Mouse (Mus musculus) kidney, embryonic 16.5 days (tissue): ENCODE measurements around the gene Shisal2a. TPM values are rescaled to one million over a fixed set of nuclear protein-coding genes. Genes with fewer than 3 reads are reported as not detected.
"Not testable (repeated sequence)": the region's sequence is repeated elsewhere in the genome, so short reads cannot be mapped to it uniquely, and the experiment has no call there.

ENCODE experiments used
- ATAC-seq: fragments of 200-750 bp; cut with Nextera tagmentation; 2 replicates; pipeline ENCODE4 v1.8.0; 2017; ENCODE audit warnings: moderate TSS enrichment; ENCODE audit not compliant: low FRiP score, low TSS enrichment
- H3K27ac ChIP-seq: fragments of 300-500 bp; sonication (generic); 2 replicates; pipeline ENCODE4 v1.5.1; 2014; ENCODE audit warnings: low read length
- H3K27me3 ChIP-seq: fragments of 300-500 bp; sonication (generic); 2 replicates; pipeline ENCODE4 v1.6.1; 2014; ENCODE audit warnings: low read length, control low read depth, mixed read lengths; ENCODE audit not compliant: insufficient read depth
- H3K36me3 ChIP-seq: fragments of 300-500 bp; sonication (generic); 2 replicates; pipeline ENCODE4 v1.6.1; 2014; ENCODE audit warnings: low read length, control low read depth, mixed read lengths; ENCODE audit not compliant: insufficient read depth
- H3K4me1 ChIP-seq: fragments of 300-500 bp; sonication (generic); 2 replicates; pipeline ENCODE4 v1.6.1; 2014; ENCODE audit warnings: low read length, control low read depth, mixed read lengths; ENCODE audit not compliant: insufficient read depth
- H3K4me2 ChIP-seq: fragments of 300-500 bp; sonication (generic); replicated peaks from 2 replicates; pipeline ENCODE4 v1.6.1; 2014; ENCODE audit warnings: low read depth, low read length
- H3K4me3 ChIP-seq: fragments of 300-500 bp; sonication (generic); 2 replicates; pipeline ENCODE4 v1.5.1; 2014; ENCODE audit warnings: mild to moderate bottlenecking, low read length
- H3K9ac ChIP-seq: fragments of 300-500 bp; sonication (generic); replicated peaks from 2 replicates; pipeline ENCODE4 v1.6.1; 2014; ENCODE audit warnings: low read length
- H3K9me3 ChIP-seq: fragments of 300-500 bp; sonication (generic); 2 replicates; pipeline ENCODE4 v1.6.1; 2016; ENCODE audit warnings: low read length, control low read depth
- WGBS: fragments of 180-500 bp; shearing (Covaris S2); extraction: QIAGEN DNeasy Blood & Tissue Kit; methylation state at CpG from one replicate; pipeline ENCODE4 v1.1.7; 2014; 5-methylcytosine and 5-hydroxymethylcytosine counted together
- polyA plus RNA-seq: library from polyadenylated mRNA; unstranded; fragments of >200 nt; fragmentation: Nextera tagmentation; extraction: Ambion mirVana; gene quantifications from 2 replicates; pipeline ENCODE4 v1.2.1, GENCODE M21; 2015

Gene Shisal2a
- polyA plus RNA-seq, 1 experiment from 2014 or later: 0.29 TPM

- peak overlapping the region; percentile 26 for H3K4me3 ChIP-seq
- H3K4me2 ChIP-seq: peak overlapping the region; percentile 45
- H3K27ac ChIP-seq: peak overlapping the region; percentile 77
- H3K9ac ChIP-seq: peak overlapping the region; percentile 59
- WGBS: 6% methylated on average over 28 of the region's 28 CpGs
- H3K4me1 ChIP-seq: peaks cover 52% of the 10 kb centered on the region
- peak; percentile 14; the same call in 1 of the 2 replicates for ATAC-seq
- H3K9me3 ChIP-seq: no peaks in the 10 kb centered on the region
- H3K27me3 ChIP-seq: no peaks in the 10 kb centered on the region
- H3K36me3 ChIP-seq: no peaks in the 10 kb centered on the region
Measured at GRCm38 (mm10) chr4:108360136-108361055, 22.8 kb downstream of the Shisal2a start.

- Histone ChIP-seq H3K36me3 (no peaks in the 10 kb centered on the region), H3K27ac (no peak overlapping the region), H3K4me3 (no peak overlapping the region), H3K9me3 (no peaks in the 10 kb centered on the region), H3K4me1 (peaks cover 46% of the 10 kb centered on the region), H3K4me2 (no peak overlapping the region), H3K27me3 (no peaks in the 10 kb centered on the region), H3K9ac (no peak overlapping the region)
- 37% methylated on average over 4 of the region's 4 CpGs for WGBS
- ATAC-seq: no peak
Measured at GRCm38 (mm10) chr4:108358498-108358897, 24.7 kb downstream of the Shisal2a start.

GRCm38 (mm10) chr4:108357458-108357857, 25.7 kb downstream of the Shisal2a start:
- WGBS: 65% methylated on average over 8 of the region's 8 CpGs
- no peaks in the 10 kb centered on the region for H3K36me3 ChIP-seq
- H3K9ac ChIP-seq: no peak overlapping the region
- ATAC-seq: no peak
- H3K4me1 ChIP-seq: peaks cover 36% of the 10 kb centered on the region
- H3K27ac ChIP-seq: no peak overlapping the region
- H3K4me2 ChIP-seq: no peak overlapping the region
- H3K27me3 ChIP-seq: no peaks in the 10 kb centered on the region
- H3K4me3 ChIP-seq: no peak overlapping the region
- H3K9me3 ChIP-seq: no peaks in the 10 kb centered on the region

GRCm38 (mm10) chr4:108353591-108353990, 29.6 kb downstream of the Shisal2a start:
- H3K36me3 ChIP-seq, H3K4me2 ChIP-seq, H3K27ac ChIP-seq, H3K9me3 ChIP-seq, H3K9ac ChIP-seq, H3K4me3 ChIP-seq, ATAC-seq, H3K27me3 ChIP-seq: not testable (repeated sequence)
- H3K4me1 ChIP-seq: peaks cover 44% of the 10 kb centered on the region

GRCm38 (mm10) chr4:108350819-108351218, 32.3 kb downstream of the Shisal2a start:
- no peak overlapping the region for H3K4me3 ChIP-seq
- no peak overlapping the region for H3K4me2 ChIP-seq
- peak; percentile 88 for ATAC-seq
- no peaks in the 10 kb centered on the region for H3K27me3 ChIP-seq
- H3K36me3 ChIP-seq: no peaks in the 10 kb centered on the region
- H3K27ac ChIP-seq: peak overlapping the region; percentile 83
- 4% methylated on average over 8 of the region's 8 CpGs for WGBS
- peaks cover 48% of the 10 kb centered on the region for H3K4me1 ChIP-seq
- H3K9me3 ChIP-seq: no peaks in the 10 kb centered on the region
- 0 out of 2 replicates have a peak overlapping the region, but pooled peaks have one; percentile 27 for H3K9ac ChIP-seq

- no peaks in the 10 kb centered on the region for H3K27me3 ChIP-seq
- H3K4me1 ChIP-seq: peaks cover 48% of the 10 kb centered on the region
- H3K9me3 ChIP-seq: no peaks in the 10 kb centered on the region
- ATAC-seq: no peak
- no peak overlapping the region for H3K4me3 ChIP-seq
- peak overlapping the region; percentile 83 for H3K27ac ChIP-seq
- peak overlapping the region; percentile 29; the same call in 1 of the 2 replicates for H3K9ac ChIP-seq
- WGBS: 16% methylated on average over 8 of the region's 8 CpGs
- H3K36me3 ChIP-seq: no peaks in the 10 kb centered on the region
- no peak overlapping the region for H3K4me2 ChIP-seq
Measured at GRCm38 (mm10) chr4:108349836-108350547, 33.2 kb downstream of the Shisal2a start.

- no peaks in the 10 kb centered on the region for H3K27me3 ChIP-seq
- WGBS: 74% methylated on average over 3 of the region's 3 CpGs
- no peak overlapping the region for H3K4me2 ChIP-seq
- H3K36me3 ChIP-seq: no peaks in the 10 kb centered on the region
- H3K4me1 ChIP-seq: peaks cover 56% of the 10 kb centered on the region
- H3K27ac ChIP-seq: peak overlapping the region; percentile 58
- H3K9ac ChIP-seq: no peak overlapping the region
- H3K9me3 ChIP-seq: no peaks in the 10 kb centered on the region
- no peak overlapping the region for H3K4me3 ChIP-seq
- no peak for ATAC-seq
Measured at GRCm38 (mm10) chr4:108349064-108349463, 34.1 kb downstream of the Shisal2a start.

- peak overlapping the region; percentile 42; the same call in 1 of the 2 replicates for H3K9ac ChIP-seq
Measured at GRCm38 (mm10) chr4:108348256-108348875, 34.8 kb downstream of the Shisal2a start.

GRCm38 (mm10) chr4:108347111-108347510, 36.0 kb downstream of the Shisal2a start:
- Histone ChIP-seq H3K9ac (no peak overlapping the region), H3K4me3 (no peak overlapping the region), H3K4me2 (no peak overlapping the region), H3K4me1 (peaks cover 56% of the 10 kb centered on the region), H3K36me3 (no peaks in the 10 kb centered on the region), H3K27me3 (no peaks in the 10 kb centered on the region), H3K27ac (0 out of 2 replicates have a peak overlapping the region, but pooled peaks have one; percentile 3), H3K9me3 (no peaks in the 10 kb centered on the region)
- ATAC-seq: peak; percentile 10; the same call in 1 of the 2 replicates
- WGBS: 77% methylated on average over 5 of the region's 5 CpGs

More at GRCm38 (mm10) chr4:108348256-108348875, 34.8 kb downstream of the Shisal2a start:
- ATAC-seq: no peak
- H3K4me1 ChIP-seq: peaks cover 56% of the 10 kb centered on the region
- H3K4me3 ChIP-seq: no peak overlapping the region
- H3K27ac ChIP-seq: peak overlapping the region; percentile 58
- H3K27me3 ChIP-seq: no peaks in the 10 kb centered on the region
- H3K4me2 ChIP-seq: no peak overlapping the region
- no peaks in the 10 kb centered on the region for H3K36me3 ChIP-seq
- no peaks in the 10 kb centered on the region for H3K9me3 ChIP-seq
- WGBS: 40% methylated on average over 5 of the region's 5 CpGs
